Mouse (Mus musculus) ES-E14 (cell line): ENCODE results near the gene Reps1.

Experiments
- CHD2 ChIP-seq: IDR thresholded peaks from 2 replicates; pipeline ENCODE4 v1.6.1; 2014; ENCODE audit warnings: mild to moderate bottlenecking, low read depth, low read length, inconsistent platforms
- HCFC1 ChIP-seq: IDR thresholded peaks from 2 replicates; pipeline ENCODE4 v1.6.1; 2012; ENCODE audit warnings: low read length, inconsistent platforms, borderline replicate concordance; ENCODE audit not compliant: insufficient read depth

DNA sequence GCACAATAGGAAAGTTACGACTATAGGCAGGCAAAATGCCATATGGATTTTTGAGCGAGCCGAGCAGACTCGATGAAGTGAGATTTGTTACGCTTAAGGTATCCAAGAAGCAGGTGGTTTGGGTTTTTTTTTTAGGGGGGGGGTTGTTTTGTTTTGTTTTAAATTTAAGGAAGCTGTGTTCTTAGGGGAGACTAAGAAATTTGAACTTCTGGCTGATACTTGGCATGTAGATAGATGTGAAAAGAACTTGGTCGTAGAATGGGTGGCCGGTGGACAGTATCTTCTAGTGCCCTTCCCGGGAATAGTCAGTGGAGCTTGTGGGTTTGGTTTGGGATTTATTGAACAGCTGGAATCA is 707 bp downstream of the Reps1 start:
- no peak for TF ChIP-seq CHD2
- TF ChIP-seq HCFC1 = no peak
